Mouse (Mus musculus) left cerebral cortex, adult 18-20 months (tissue): ENCODE measurements around the gene Atoh7. TPM values are rescaled to one million over a fixed set of nuclear protein-coding genes. Genes with fewer than 3 reads are reported as not detected.

Experiments used
- DNase-seq, 2 experiments: peaks; one replicate each; pipeline ENCODE4 v3.0.0; 2021 to 2022; ENCODE audit warnings: low spot score in 2 of 2, mixed read lengths in 1 of 2
- total RNA-seq, 2 experiments: library from RNA; stranded (reverse); gene quantifications; 2 replicates each; pipeline ENCODE4 v1.2.3; 2021

The Atoh7 gene
- total RNA-seq, 2 experiments from 2014 or later = 2.2 to 3.8 TPM

GRCm38 (mm10) chr10:63096757-63097156 lies 2.7 kb upstream of the Atoh7 start:
- no peak for DNase-seq

- no peak for DNase-seq
These were observed 1.3 kb upstream of the Atoh7 start for GRCm38 (mm10) chr10:63098191-63098590.

- peak; percentile 73 to 85 for DNase-seq
These were observed 601 bp downstream of the Atoh7 start for GRCm38 (mm10) chr10:63099941-63100562.

GRCm38 (mm10) chr10:63100657-63101056 lies 1.2 kb downstream of the Atoh7 start:
- no peak for DNase-seq

GRCm38 (mm10) chr10:63113027-63113604 lies 13.7 kb downstream of the Atoh7 start:
- DNase-seq = no peak

DNA sequence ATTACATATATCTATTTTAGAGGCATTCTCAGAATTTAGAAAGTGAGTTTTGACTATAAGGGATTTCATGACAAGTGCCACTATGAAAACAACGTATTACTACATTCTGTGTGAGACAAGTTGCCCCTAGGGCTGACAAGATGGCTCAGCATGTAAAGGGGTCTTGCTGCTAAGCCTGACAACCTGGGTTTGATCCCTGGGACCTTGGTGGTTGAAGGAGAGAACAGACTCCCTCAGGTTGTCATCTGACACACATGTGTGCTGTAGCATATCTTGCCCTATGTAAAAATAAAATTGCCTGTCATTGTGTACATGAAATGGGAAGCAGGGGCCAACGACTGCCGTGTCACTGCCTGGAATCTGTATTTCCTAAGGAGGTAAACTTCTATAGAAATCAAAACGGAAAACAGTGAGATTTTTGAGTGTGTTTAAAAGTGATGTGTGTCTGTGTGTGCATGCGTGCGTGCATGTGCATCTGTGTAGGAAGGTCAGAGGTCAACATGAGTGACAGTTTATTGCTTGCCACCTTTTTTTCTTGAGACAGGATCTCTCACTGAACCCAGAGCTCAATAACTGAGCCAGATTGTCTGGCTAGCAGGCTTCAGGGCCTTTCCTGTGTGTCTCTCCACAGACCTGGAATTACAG lies 14.4 kb downstream of the Atoh7 start:
- DNase-seq = no peak

DNA sequence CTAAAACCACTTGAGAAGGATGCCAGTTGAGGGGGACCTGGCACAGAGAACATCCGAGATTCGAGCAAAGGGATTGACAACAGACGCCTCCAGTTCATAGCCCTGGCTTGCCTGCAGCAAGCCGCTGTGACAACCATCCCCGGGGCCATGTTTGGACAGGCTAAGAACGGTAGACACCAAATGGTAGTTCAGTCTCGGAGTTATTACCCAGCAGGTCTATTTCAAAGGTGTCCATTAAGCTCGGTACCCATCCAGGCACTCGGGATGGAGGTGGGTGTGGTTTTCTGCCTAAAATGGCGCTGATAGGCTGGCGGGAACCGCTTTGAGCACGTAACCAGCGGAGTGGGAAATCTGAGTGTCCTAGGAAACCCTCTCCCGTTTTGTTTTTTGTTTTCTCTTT lies 16.4 kb downstream of the Atoh7 start:
- no peak for DNase-seq

DNA sequence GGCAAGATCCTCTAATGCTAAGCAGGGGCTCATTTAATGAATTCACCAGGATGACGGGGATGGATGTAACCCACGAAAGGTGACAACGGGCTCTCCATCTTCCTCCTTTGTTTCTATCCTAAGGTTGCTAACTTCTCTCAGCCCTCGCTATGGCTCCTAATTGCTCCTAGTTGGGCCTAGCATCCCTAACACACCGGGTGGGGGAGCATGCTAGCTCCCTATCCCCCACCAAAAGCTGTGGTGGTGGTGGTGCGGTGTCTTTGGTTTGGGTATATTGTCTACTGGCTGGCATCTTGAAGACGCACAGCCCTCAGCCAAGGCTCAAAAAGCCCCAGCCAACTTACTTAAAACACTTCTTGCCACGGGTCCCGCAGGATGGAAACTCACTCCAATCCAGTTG lies 16.9 kb downstream of the Atoh7 start:
- no peak for DNase-seq

DNA sequence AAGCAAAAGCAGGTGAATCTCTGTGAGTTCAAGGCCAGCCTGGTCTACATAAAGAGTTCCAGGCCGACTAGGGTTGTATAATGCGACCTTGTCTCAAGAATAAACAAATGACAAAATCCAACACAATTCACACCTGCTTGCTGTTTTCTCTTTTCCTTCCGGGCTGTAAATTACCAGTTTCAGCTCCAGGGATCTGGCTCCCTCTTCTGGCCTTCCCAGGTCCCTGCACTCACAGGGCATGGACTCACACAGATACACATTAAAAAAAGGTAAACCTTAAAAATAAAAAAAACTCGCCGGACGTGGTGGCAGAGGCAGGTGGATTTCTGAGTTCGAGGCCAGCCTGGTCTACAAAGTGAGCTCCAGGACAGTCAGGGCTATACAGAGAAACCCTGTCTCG lies 18.1 kb downstream of the Atoh7 start:
- no peak for DNase-seq

- DNase-seq = no peak
These were observed 20.5 kb downstream of the Atoh7 start for GRCm38 (mm10) chr10:63119916-63120315.

DNA sequence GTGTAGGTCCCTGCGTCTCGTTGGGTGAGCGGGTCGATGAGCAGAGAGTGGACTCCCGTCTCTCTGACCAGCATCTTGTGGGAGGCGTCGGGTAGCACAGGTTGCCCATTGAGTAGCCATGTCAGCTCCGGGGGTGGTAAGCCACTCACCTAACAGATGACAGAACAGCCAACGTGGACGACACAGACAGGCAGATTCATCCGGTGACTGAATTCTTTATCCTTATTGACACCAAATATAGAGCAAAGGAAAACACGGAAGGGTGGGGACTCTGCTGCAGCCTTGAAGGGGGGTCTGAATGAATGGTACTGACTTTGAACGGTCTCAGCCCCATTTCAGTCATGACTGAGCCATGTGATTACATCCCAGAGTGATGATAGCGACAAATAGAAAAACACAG lies 22.5 kb downstream of the Atoh7 start:
- no peak for DNase-seq

GRCm38 (mm10) chr10:63122516-63122915 lies 23.1 kb downstream of the Atoh7 start:
- DNase-seq = peak; percentile 40 to 42

- no peak for DNase-seq
These were observed 23.7 kb downstream of the Atoh7 start for GRCm38 (mm10) chr10:63123141-63123540.

- DNase-seq = no peak
These were observed 24.6 kb downstream of the Atoh7 start for GRCm38 (mm10) chr10:63124016-63124415.

- DNase-seq = no peak
These were observed 25.9 kb downstream of the Atoh7 start for GRCm38 (mm10) chr10:63125343-63125742.

GRCm38 (mm10) chr10:63126116-63126515 lies 26.7 kb downstream of the Atoh7 start:
- no peak for DNase-seq

DNA sequence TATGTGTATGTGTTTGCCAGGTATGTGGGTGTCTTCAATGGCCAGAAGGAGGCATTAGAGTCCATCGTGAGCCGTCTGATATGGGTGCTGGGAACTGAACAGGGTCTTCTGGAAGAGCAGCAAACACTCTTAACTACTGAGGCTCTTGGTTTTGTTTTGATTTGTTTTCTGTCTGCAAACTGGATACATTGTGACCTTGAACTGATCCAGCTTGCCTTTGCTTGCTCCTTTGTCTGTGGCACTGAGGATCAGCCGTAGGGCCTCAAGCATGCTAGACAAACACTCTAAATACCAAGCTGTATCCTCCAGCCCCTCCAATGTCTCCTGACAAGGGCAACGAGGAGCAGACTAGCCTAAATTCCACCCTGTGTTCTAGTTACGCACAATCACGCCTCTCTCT lies 27.7 kb downstream of the Atoh7 start:
- DNase-seq = no peak

DNA sequence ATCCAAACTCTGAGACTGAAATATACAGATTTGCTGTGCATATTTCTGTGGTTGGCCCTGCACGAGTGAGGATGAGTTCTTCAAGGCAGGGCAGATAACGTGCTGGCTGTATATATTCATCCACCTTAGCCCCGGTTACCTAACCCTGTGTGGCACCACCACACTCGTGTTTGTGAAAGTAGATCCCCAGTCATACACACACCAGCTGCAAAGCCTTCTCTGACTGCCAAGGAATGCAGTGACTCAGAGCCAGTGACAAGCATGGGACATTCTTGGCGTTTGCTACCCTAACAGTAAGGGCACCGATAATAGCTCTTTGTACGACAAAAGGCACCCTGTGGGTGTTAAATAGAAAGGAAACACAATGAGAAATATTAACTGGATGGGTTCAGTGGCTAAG lies 28.8 kb downstream of the Atoh7 start:
- peak; percentile 53 to 54 for DNase-seq

DNA sequence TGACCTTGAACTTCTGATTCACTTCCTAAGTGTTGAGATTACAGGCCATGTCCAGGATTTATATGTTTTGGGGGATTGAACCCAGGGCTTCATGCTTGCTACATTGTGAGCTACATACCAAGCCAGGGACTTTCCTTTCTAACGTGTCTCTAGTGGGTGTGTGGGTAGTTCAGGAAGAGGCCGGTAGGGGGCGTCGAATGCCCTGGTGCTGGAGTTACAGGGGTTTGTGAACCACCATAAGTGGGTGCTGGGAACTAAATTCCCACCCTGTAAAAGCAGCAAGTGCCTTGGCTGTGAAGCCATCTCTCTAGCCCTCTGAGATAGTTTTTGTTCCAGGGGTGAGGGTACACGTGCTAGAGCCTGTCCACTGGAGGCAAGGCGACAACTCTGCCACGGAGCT lies 31.0 kb downstream of the Atoh7 start:
- DNase-seq = no peak

DNA sequence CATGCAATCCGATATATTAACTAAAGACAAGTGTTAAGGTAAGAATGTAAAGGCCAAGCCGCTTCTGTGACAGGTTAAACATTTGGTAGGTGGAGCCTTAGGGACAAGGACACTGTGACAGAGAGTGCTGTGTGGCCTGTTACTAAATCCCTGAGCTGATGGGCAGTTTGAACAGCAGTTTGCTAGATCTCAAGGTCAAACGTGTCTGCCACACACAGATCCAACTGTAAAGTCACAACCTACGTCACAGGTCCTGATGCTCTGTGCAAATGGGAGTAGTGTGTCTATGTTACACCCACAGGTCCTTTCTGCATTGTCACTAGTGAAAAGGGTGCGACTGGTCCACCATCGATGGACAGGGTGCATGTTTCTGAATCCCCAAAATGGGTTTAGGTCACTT lies 32.9 kb downstream of the Atoh7 start:
- DNase-seq = no peak

- no peak for DNase-seq
These were observed 33.9 kb downstream of the Atoh7 start for GRCm38 (mm10) chr10:63133326-63133725.

DNA sequence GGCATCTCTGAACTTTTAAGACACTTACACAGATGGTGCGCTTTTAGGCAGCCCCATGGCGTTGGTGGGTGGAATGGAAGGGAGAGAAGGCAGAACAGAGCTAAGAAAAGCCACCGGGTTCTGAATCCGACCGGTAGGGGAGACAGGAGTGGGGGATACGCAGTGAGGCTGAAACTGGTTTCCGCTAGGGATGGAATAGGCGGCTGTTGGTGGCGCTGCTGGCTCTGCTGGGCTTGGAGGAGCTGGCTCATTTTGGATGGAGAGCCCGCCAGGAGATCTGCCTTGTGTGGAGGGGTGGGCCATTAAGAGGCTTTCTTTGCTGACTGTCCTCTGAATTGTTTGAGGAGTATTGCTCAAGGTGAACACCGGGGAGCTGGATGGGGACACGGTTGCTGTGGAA lies 36.2 kb downstream of the Atoh7 start:
- peak; percentile 10 to 20 for DNase-seq

DNA sequence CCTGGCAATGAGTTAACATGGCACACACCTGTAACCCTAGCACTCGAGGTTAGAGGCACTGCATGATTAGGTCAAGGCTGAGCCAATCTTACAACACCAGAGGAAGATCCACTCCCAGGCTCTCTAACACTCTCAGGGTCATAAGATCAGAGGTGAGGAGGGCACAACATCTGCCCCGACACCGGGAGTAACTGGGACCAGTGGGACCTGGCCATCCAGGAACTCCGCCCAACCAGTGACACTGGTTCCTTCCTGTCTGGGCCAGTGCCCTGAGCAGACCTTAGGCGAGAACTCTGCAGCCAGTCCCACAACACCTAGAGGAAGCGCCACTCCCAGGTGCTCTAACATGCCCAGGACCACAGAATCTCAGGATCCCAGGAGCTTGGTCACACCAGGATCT lies 37.0 kb downstream of the Atoh7 start:
- no peak for DNase-seq
